Mouse (Mus musculus): ENCODE measurements around the gene Scn11a.

The Scn11a gene

DNA sequence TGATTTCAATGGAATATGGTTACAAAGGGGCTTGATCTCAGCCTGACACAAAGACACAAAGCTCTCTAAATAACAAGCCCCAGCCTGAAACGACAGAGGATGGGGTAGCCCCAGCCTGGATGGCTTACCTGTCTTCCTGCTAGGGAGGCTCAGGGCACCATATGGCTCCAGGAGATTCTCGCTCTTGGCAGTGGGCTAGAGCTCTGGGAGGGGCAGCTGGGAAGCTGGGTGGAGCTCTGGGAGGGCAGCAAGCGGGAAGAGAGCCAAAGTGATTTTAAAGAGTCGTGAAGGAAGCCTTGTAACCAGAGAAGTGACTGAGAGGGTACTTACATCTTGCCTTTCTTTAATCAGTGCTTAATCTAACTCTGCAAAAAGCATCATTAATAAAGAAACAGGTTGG, at the start of gene Scn11a:
Gene Scn11a (minus strand): TSS at position 160 of the 400 bp plus-strand sequence.
- no peak for DNase-seq (ENCODE audit: low read depth)

DNA sequence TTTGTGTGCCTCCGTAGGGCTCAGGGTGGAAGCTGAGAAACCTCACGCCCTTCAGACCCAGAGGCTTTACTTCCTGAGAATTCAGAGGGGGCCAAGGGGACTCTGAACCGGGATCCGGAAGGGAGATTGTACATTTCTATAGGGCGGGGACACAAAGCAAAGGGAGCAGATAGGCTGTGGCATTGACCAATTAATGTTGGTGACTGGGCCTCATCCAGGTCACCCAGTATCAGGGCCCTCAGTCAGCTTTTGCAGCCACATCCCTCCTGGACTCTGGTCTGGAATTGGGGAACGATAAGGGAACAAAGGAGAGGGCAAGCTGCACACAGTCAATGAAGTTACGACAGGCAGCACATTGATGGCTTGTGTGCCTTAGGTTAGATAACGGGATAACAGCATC, 28.9 kb upstream of the Scn11a start:
- no peak for DNase-seq (ENCODE audit: low read depth)

DNA sequence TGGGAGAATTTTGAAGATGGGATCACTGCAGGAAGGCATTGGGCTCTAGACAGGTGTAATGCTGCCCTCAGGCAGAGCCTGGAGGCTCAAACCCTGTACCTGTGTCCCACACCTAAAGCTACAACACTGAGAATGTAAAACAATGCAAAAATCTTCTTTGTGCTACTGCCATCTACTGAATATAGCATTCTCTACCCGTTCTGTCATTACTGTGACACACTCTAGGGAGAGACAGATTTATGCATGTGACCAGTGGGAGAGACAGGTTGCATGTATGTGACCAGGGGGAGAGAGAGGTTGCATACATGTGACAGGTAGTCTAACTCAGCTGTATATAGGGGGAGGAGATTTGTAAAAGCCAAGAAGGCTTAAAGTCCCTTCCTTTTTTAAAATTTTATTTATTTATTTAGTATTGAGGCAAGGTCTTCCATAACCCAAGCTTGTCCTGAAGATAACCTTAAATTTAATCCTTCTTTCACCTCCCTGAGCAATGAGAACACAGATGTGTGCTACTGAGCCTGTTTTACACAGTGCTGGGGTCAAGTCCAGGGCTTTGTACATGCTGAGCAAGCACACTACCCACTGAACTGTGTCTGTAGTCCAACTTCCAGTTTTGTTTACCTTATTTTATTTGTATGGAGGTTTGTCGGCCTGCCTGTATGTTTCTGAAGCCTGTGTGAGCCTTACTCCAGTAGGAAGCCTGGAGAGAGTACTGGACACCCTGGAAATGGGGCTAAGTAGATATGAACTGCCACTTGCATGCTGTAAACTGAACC, 28.0 kb upstream of the Scn11a start:
- no peak for DNase-seq (ENCODE audit: low read depth)

DNA sequence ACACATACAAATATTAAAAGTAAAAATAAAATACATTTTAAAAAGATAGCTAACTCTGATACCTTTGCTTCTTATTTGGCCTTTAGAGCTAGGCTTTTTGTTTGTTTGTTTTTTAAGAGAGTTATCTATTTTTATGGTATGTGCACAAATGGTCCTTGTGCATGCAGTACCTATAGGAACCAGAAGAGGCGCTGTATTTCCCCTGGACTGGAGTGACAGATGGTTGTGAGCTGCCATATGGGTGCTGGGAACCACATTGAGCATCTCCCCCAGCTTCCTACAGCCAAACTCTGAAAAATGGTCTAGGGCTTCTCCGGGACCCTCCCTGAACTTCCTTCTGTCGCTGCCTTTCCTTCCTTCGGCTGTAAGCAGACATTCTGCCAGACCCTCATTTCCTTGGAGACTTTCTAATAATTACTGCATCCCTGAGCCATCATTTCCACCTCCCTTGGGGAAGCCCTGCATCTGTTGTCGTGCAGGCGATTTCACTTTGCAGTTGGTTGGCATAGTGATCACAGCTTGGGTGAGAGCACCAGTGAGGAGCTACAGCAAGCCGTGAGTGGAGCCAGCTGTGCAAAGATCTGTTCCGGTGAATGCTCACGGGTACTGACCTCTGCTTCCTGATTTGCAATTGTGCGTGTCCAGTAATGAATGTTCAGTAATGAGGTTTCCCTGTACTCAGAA, 27.2 kb upstream of the Scn11a start:
- DNase-seq (ENCODE audit: low read depth): no peak

DNA sequence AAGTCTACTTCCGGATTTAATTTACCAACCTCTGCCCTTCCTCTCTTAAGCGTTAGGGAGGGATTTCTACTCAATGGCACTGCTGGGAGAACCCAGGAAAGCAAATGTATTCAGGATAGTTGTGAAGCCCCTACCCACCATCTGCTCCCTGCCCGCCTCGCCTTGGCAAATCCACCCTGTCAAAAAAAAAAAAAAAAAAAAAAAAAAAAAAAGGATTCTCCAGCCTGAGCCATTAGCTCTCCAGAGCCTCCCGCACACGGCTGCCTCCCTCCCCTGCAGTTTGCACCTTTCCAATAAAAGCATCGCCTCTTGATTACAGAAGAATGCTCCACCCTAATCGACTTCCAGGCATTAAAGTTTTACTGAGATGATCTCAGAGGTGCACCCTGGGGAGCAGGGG, 24.0 kb upstream of the Scn11a start:
- no peak for DNase-seq (ENCODE audit: low read depth)

DNA sequence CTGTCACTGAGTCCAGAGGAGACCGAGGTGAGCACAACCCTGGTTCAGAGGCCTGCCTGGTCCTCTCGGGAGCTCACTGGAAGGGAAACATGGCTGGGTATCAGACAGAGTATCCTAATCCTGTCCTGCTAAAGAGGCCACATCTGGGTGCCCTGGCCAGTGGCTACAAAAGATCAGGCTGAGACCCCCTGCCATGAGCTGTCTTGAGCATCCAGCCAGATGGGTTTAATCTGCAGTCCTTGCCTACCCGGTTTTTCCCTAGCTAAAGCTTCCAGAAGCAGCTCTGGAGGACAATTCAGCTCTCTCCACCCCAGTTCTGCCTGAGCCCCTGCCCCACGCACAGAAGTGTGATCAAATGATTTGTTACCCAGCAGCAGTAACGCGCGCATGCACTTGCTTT, 23.4 kb upstream of the Scn11a start:
- DNase-seq (ENCODE audit: low read depth): no peak

DNA sequence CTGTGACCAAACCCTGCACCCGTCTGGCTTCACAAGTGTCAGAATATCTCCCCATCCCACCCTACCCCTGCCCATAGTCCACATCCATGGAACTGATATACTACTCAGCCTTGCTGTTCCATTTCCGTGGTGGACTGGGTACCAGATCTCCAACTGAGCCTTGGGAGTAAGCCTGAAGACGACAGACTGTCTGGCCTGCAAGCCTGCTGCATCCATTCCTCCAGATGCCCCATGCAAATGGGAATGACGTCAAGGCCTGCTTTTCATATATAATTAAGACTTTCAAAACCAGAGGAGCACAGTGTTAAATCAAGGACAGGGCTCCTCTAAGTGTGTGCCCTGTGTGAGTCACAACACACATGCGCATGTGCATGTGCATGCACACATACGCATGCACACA, 21.9 kb upstream of the Scn11a start:
- DNase-seq (ENCODE audit: low read depth): no peak

DNA sequence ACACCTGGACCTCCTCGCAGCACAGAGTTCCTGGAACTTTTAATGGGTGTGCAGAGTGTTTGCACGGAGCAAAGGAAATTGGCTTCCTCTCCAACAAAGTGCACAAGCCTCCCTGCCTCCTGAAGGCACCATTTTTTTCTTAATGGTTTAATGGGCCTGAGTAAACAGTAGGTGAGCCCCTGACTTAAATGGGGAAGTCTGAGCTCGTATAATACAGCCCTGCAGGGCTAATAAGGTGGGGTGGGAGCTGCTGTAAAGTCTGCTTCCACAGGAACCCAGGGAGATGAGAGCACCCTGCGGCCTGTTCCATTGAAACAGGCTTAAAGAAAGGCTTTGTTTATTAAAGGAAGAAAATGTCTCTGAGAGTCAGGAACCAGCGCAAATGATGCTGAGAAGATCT, 19.5 kb upstream of the Scn11a start:
- no peak for DNase-seq (ENCODE audit: low read depth)

DNA sequence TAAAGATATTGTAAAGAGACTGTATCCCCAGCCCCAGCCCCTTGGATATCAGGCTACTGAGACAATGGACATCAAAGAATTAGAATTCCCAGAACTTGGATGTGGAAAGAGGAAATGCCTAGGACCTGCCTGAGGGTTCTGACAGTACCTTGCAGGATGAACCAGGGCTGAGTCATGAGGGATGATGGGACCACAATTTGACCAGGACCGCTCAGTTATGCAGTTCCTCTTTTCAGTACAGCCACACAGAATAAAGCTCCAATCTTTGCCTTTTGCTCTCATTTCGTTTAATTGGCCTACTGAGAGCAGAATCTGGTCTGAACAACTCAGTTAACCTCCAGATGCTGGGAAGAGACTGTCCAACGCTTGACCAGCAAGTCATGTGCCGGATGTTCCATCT, 18.3 kb upstream of the Scn11a start:
- DNase-seq (ENCODE audit: low read depth): no peak

DNA sequence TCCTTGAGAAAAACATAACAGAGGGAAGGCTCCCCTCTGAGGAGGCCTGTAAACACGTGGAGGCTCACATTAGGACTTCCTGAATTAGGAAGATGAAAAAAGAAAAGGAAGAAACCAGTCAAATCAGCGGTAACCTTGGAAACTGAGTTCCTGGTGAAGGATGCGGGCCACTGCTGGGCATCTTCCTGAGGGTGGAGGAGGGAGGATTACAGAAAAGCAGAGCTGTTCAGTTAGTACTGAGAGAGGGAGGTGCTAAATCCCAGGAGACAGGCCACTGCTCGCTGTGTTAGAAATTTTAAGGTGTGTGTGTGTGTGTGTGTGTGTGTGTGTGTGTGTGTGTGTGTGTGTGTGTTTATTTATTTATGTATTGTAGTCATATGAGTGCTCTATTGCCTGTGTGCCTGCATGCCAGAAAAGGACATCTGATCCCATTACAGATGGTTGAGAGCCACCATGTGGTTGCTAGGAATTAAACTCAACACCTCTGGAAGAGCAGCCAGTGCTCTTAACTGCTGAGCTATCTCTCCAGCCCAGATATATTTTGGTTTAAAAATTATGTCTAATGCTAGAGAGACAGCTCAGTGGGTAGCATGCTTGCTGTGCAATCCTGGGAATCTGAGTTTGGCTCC, 17.4 kb upstream of the Scn11a start:
- no peak for DNase-seq (ENCODE audit: low read depth)

DNA sequence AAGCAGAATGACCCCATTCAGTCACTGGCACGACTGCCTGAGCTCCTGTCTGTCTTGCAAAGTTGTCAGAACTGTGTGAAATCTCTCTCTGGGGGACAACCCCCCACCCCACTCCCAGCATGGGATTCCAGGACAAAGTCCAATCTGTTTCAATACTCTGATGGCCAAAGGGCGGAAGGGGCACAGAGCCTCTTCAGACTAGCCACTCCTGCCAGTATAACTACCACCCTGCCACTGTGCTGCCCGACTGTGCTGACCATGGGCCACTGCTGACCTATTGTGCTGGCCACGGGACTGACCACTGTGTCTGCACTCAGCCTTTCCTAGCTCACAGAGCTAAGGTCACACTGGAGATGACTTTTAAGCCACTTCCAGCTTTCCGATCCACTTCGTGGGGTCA, 16.8 kb upstream of the Scn11a start:
- no peak for DNase-seq (ENCODE audit: low read depth)

DNA sequence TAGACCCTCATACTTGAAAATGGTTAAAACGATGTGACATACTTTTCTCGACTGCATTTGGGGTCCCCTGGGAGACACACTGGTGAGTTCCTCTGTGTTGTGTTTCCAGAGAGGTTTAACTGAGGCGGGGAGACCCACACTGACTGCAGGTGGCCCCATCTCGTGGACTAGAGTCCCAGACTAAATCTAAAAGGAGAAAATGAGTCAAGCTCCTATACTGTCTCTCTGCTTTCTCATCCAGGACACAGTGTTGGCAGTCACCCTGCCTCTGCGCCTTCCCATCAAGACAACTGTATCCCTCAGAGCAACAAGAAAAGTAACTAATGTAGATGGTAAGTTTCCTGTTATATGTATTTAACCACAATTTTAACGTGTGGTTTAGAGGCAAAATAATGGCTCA, 15.9 kb upstream of the Scn11a start:
- DNase-seq (ENCODE audit: low read depth): no peak

DNA sequence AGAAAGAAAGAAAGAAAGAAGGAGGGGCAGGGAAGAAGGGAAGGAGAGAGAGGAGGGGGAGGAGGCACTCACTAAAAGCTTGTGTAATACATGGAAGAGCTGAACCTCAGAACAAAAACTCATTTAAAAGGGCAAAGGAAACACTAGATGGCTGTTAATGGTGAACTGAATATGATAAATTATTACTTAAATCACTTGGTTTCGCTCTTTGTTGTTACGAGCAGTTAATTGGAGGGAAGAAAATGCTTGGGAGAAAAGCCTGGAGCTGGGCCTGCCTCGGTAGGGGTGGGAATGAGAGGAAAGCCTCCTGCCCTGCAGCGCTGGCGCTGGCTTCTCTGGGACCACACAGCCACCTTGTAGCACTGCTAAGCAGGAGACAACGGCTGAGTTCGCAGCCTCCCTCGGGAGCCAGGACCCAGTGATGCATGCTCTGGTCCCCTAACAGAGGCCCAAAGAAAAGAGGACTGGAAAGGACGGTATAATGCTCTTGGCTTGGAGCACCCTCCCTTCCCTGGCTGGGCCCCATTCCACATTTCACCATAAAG, 10.4 kb upstream of the Scn11a start:
- DNase-seq (ENCODE audit: low read depth): no peak

DNA sequence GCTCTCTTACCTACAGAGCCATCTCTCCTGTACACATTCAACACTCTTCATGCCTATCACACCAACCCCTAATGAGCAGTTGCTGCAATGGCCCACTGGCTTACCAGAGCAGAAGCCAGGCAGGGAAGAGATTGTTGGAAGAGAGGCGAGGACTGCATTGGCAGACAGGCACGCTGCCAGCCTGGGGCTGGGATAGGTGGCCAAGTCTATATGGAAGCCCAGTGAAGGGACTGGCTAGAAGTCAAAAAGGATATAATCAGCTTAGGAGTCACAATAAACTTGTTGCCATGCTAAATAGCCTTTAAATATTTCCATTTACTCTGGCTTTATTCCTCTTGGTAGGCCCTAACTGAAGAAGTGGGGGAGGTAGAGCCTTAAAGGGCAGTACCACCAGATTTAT, 5.7 kb upstream of the Scn11a start:
- no peak for DNase-seq (ENCODE audit: low read depth)

DNA sequence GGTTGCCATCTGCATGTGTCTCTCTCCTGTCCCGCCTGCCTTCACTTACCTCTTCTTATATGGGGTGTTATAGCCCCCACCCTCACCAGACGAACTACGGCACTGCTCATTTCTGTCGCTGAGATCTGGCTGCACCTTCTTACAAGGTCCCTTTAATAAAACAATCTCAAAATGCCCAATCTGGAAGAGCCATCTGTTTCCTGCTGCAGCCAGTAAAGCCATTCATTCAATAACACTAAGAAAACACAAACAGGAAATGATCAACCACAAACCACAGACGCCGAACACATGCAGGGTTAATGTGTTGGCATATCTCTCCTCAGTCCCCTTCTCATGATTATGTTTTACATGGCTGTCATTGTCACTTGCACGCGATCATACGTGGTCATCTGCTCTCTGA, 1.5 kb downstream of the Scn11a start:
- no peak for DNase-seq (ENCODE audit: low read depth)

DNA sequence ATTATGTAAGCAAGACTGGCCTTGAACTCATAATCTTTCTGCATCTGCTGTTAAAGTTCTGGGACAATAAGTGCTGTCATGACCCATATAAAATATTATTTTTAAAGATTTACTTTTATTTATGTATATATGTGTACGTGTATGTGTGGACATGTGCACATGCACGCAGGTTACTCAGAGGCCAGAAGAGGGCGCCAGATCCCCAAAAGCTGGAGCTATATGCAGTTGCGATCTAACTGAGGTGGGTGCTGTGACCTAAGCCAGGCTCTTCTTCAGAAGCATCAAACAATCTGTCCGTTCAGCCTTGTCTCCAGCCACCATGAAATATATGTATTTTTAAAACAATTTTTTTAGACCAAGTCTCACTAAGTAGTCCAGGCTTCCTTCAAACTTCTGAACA, 11.6 kb downstream of the Scn11a start:
- DNase-seq (ENCODE audit: low read depth): no peak

DNA sequence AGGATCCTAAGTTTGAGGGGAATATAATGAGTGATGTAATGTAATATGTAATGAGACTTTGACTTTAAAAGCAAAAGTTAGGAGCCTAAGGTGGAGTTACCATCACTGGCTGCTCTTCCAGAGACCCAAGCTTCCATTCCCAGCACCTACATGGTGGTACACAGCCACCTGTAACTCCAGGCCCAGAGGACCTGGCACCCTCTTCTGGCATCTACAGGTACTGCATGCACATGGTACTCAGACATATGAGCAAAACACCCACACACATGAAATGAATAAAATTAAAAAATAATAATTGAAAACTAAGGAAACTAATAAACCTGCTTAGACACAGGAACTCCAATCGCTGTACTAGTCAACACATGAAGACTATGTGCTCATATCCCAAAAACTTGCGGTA, 18.8 kb downstream of the Scn11a start:
- DNase-seq (ENCODE audit: low read depth): no peak

DNA sequence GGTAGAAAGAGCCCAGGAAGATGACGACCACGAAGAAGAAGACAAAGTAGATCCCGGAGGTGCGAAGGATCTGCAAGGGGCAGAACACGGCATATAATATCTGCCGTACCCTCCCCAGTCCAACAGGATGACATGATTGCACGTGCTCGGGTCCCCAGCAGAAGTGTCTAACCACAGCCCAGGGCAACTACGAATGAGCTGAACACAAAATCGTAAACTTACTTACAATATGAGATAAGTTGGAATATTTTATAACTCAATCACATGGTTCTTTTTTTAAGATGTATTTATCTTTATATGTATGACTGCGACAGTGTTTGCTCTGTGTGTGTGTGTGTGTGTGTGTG, 20.8 kb downstream of the Scn11a start:
- DNase-seq (ENCODE audit: low read depth): no peak

DNA sequence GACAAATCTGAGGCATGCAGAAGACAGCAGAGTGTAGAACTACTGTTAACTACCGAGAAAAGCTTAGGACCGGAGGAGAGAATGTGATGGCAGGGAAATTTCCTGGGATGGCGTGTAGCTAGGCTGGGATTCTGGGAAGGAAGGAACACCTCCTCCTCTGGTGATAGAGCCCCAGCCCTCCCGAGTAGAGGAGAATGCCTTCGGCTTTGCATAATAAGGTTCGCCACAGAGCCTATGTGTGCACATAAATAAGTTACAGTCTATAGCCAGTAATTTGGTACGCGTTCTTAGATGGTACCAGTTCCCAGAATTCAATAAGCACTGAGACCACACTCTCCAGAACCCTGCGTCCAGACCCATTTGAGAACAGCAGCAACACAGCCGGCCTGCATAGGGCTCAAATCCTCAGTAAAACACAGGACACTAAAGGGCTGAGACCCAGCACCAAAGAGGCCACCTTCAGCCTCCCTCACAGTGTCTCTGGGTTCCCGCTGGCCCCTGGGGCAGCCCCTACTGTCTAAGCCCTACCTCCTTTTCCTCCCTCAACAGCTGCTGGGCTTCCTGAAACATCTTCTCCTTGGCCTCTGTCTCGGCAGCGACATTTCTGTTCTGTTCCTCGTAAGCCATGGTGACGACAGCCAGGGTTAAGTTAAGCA, 21.3 kb downstream of the Scn11a start:
- no peak for DNase-seq (ENCODE audit: low read depth)

DNA sequence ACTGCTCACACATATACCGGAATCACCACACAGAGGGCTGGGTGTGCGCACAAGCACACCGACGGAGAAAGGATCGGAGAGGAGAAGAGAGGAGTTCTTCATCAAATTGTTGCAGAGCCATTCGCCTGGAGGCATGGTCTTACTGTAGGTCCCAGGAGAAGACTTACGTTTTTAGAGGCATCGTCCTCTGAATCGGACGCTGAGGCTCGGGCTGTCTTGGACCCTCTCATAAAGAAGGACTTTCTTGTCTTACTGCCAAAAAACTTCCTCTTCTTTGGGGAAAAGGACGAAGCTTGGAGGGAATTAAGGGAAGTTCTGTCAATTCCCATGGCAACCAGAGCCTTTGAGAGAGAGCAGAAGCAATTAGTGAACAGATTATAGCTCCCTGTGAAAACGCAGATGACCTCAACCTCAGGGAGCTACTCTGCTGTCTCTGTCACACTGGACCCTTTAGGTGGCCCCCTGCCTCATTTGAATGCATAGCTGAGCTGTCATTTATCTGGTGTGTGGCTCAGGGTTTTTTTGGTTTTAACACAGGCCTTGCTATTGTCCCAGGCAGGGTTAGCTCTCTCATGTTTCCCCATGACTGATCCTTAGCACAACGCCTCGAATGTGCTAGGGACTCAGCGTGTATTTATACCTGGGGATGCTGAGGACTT, 22.0 kb downstream of the Scn11a start:
- no peak for DNase-seq (ENCODE audit: low read depth)

DNA sequence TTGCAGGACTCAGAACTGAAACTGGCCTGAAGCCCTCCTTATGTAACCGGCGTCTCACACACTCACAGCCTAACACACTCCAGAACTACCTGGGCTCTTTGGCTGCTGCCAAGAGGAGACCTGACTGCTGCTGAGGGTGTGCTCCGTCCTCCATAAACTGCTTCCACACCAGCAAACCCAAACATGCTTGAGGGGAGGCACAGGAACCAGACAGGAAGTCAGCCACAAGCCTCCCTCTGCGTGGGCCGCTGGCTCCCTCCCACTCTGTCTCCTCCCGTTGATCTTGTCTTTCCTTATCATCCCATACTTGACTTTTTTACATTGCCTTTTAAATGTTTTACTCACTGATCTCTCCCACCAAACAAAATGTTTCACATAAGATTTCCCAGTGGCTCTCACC, 23.8 kb downstream of the Scn11a start:
- no peak for DNase-seq (ENCODE audit: low read depth)

DNA sequence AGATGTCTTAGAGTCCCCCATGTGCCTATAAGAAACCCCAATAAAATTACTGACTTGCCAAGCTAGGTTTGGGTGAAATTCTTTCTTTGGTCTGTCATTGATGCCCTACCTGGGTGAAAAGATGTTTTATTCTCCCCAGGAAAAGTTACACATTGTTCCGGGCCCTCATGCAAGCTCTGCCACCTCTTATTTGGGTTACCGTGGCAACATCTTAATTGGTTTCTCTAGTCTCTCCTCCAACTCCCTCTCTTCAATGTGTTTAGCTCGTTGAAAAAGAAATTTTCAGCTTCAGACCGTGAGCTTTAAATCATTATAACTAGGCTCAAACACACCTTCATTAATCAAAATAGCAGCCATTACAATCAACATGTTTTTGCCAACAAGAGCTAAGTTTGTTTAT, 28.5 kb downstream of the Scn11a start:
- no peak for DNase-seq (ENCODE audit: low read depth)

Measured in fibroblast of lung, adult 2 months (primary cell).